Mouse (Mus musculus): Measurements from ENCODE around the gene Cyth1.

The Cyth1 gene

GRCm38 (mm10) chr11:118248150-118249011, at the start of gene Cyth1:
Gene Cyth1, minus strand, starts transcription at chr11:118248592.
- DNase-seq (ENCODE audit: low spot score), result peak; percentile 99

- DNase-seq (ENCODE audit: low spot score), result no peak
Measured at GRCm38 (mm10) chr11:118297967-118298366, 49.6 kb upstream of the Cyth1 start.

GRCm38 (mm10) chr11:118295026-118295425, 46.6 kb upstream of the Cyth1 start:
- DNase-seq (ENCODE audit: low spot score), result no peak

- no peak for DNase-seq (ENCODE audit: low spot score)
Measured at GRCm38 (mm10) chr11:118292671-118293070, 44.3 kb upstream of the Cyth1 start.

GRCm38 (mm10) chr11:118289999-118290889, 41.9 kb upstream of the Cyth1 start, which contains the start of gene Usp36:
Gene Usp36, minus strand, starts transcription at chr11:118290244.
- DNase-seq (ENCODE audit: low spot score), result peak; percentile 100

- DNase-seq (ENCODE audit: low spot score), result no peak
Measured at GRCm38 (mm10) chr11:118289562-118289961, 41.2 kb upstream of the Cyth1 start.

GRCm38 (mm10) chr11:118289037-118289511, 40.7 kb upstream of the Cyth1 start:
- no peak for DNase-seq (ENCODE audit: low spot score)

- no peak for DNase-seq (ENCODE audit: low spot score)
Measured at GRCm38 (mm10) chr11:118287573-118287972, 39.2 kb upstream of the Cyth1 start.

GRCm38 (mm10) chr11:118286434-118286833, 38.0 kb upstream of the Cyth1 start:
- DNase-seq (ENCODE audit: low spot score), result no peak

- DNase-seq (ENCODE audit: low spot score), result no peak
Measured at GRCm38 (mm10) chr11:118285791-118286190, 37.4 kb upstream of the Cyth1 start.

- DNase-seq (ENCODE audit: low spot score), result no peak
Measured at GRCm38 (mm10) chr11:118280218-118280617, 31.8 kb upstream of the Cyth1 start.

GRCm38 (mm10) chr11:118276328-118276727, 27.9 kb upstream of the Cyth1 start:
- no peak for DNase-seq (ENCODE audit: low spot score)

- no peak for DNase-seq (ENCODE audit: low spot score)
Measured at GRCm38 (mm10) chr11:118275092-118275491, 26.7 kb upstream of the Cyth1 start.

- no peak for DNase-seq (ENCODE audit: low spot score)
Measured at GRCm38 (mm10) chr11:118269827-118270226, 21.4 kb upstream of the Cyth1 start.

- no peak for DNase-seq (ENCODE audit: low spot score)
Measured at GRCm38 (mm10) chr11:118266666-118267046, 18.3 kb upstream of the Cyth1 start.

- DNase-seq (ENCODE audit: low spot score), result no peak
Measured at GRCm38 (mm10) chr11:118266044-118266665, 17.8 kb upstream of the Cyth1 start.

GRCm38 (mm10) chr11:118265621-118266020, 17.2 kb upstream of the Cyth1 start:
- no peak for DNase-seq (ENCODE audit: low spot score)

GRCm38 (mm10) chr11:118263146-118263545, 14.8 kb upstream of the Cyth1 start:
- no peak for DNase-seq (ENCODE audit: low spot score)

- DNase-seq (ENCODE audit: low spot score), result no peak
Measured at GRCm38 (mm10) chr11:118260081-118260480, 11.7 kb upstream of the Cyth1 start.

GRCm38 (mm10) chr11:118259580-118259979, 11.2 kb upstream of the Cyth1 start:
- DNase-seq (ENCODE audit: low spot score), result no peak

- no peak for DNase-seq (ENCODE audit: low spot score)
Measured at GRCm38 (mm10) chr11:118256371-118256770, 8.0 kb upstream of the Cyth1 start.
